Mouse (Mus musculus) cerebellum, adult 11-12 months (tissue): ENCODE measurements at regions not wholly inside any gene's neighbourhood (a gene's known extent, or its start where the extent isn't known, plus 50 kb on each side); places are given as distances from the start of the nearest gene placed in this dataset.
A peak's percentile ranks its signal among the peaks of the same experiment; 100 is the strongest.
"Not testable (repeated sequence)": the region's sequence is repeated elsewhere in the genome, so short reads cannot be mapped to it uniquely, and the experiment has no call there.

Source experiments
- DNase-seq: peaks from one replicate; pipeline ENCODE4 v3.0.0; 2022

- no peak for DNase-seq
Measured at GRCm38 (mm10) chr17:52351293-52351692, 251.2 kb upstream of the Kcnh8 start.

GRCm38 (mm10) chr17:52350696-52351095 lies 251.8 kb upstream of the Kcnh8 start:
- no peak for DNase-seq

GRCm38 (mm10) chr17:52349872-52350271 lies 252.6 kb upstream of the Kcnh8 start:
- no peak for DNase-seq

- no peak for DNase-seq
Measured at GRCm38 (mm10) chr17:52348481-52349083, 253.9 kb upstream of the Kcnh8 start.

GRCm38 (mm10) chr17:52320586-52320985 lies 281.9 kb upstream of the Kcnh8 start:
- peak; percentile 36 for DNase-seq

- DNase-seq = no peak
Measured at GRCm38 (mm10) chr17:52316976-52317375, 285.5 kb upstream of the Kcnh8 start.

GRCm38 (mm10) chr17:52315879-52316278 lies 286.6 kb upstream of the Kcnh8 start:
- DNase-seq = no peak

GRCm38 (mm10) chr17:52315456-52315855 lies 287.1 kb upstream of the Kcnh8 start:
- not testable (repeated sequence) for DNase-seq

- DNase-seq = no peak
Measured at GRCm38 (mm10) chr17:52312043-52312442, 290.5 kb upstream of the Kcnh8 start.

GRCm38 (mm10) chr17:52308789-52309188 lies 293.7 kb upstream of the Kcnh8 start:
- no peak for DNase-seq

GRCm38 (mm10) chr17:52304133-52304532 lies 298.4 kb upstream of the Kcnh8 start:
- no peak for DNase-seq

GRCm38 (mm10) chr17:52303320-52303719 lies 299.2 kb upstream of the Kcnh8 start:
- DNase-seq = no peak

GRCm38 (mm10) chr17:52299769-52300168 lies 302.7 kb upstream of the Kcnh8 start:
- no peak for DNase-seq

- DNase-seq = no peak
Measured at GRCm38 (mm10) chr17:52285392-52285791, 317.1 kb upstream of the Kcnh8 start.

- DNase-seq = no peak
Measured at GRCm38 (mm10) chr17:52282264-52282663, 320.2 kb upstream of the Kcnh8 start.

GRCm38 (mm10) chr17:52278523-52278922 lies 324.0 kb upstream of the Kcnh8 start:
- no peak for DNase-seq

GRCm38 (mm10) chr17:52268792-52269191 lies 333.7 kb upstream of the Kcnh8 start:
- DNase-seq = no peak

GRCm38 (mm10) chr17:52251284-52251683 lies 351.2 kb upstream of the Kcnh8 start:
- no peak for DNase-seq

- no peak for DNase-seq
Measured at GRCm38 (mm10) chr17:52225584-52225983, 376.9 kb upstream of the Kcnh8 start.

- no peak for DNase-seq
Measured at GRCm38 (mm10) chr17:52220422-52220821, 382.1 kb upstream of the Kcnh8 start.

- DNase-seq = no peak
Measured at GRCm38 (mm10) chr17:52217411-52217810, 384.3 kb upstream of the Satb1 start.

- no peak for DNase-seq
Measured at GRCm38 (mm10) chr17:52212944-52213343, 379.9 kb upstream of the Satb1 start.

- DNase-seq = no peak
Measured at GRCm38 (mm10) chr17:52210483-52210882, 377.4 kb upstream of the Satb1 start.

- no peak for DNase-seq
Measured at GRCm38 (mm10) chr17:52197731-52198130, 364.6 kb upstream of the Satb1 start.

- DNase-seq = peak; percentile 39
Measured at GRCm38 (mm10) chr17:52196811-52197210, 363.7 kb upstream of the Satb1 start.
